Mouse (Mus musculus): ENCODE results near the gene Il11ra1.
"Not testable (repeated sequence)": the region's sequence is repeated elsewhere in the genome, so short reads cannot be mapped to it uniquely, and the experiment has no call there.

DNA sequence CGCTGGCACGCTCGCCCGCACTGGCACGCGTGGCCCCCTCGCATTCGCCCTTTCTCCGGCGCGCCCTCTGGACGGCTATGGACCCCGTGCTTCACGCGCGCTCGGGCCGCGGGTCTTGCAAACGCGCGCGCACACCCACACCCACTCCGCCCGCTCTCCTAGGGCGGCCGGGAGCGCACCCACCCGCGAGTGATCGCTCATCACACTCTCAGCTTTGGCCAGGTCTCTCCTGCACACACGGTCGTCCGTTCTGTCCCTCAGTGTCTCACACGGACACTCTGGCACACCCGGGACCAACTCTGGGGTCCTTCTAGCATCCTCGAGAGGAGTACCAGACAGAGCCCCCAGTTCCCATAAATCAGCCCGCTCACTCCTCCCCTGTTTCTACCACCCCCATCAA is 4.0 kb upstream of the Il11ra1 start:
- not testable (repeated sequence) for TF ChIP-seq CEBPB (IDR thresholded peaks at IDR 0.05; ENCODE audit: low read depth); CTCF (IDR thresholded peaks at IDR 0.05; ENCODE audit: control insufficient read depth, insufficient read depth, insufficient read length)

Data from C2C12 (cell line).